Mouse (Mus musculus) ZHBTc4 (cell line): ENCODE measurements around the gene Prdm13.

Experiments used
- DNase-seq: peaks from one replicate; pipeline ENCODE4 v3.0.0-alpha.2; 2011; ENCODE audit warnings: low read depth, low spot score

Prdm13 gene

DNA sequence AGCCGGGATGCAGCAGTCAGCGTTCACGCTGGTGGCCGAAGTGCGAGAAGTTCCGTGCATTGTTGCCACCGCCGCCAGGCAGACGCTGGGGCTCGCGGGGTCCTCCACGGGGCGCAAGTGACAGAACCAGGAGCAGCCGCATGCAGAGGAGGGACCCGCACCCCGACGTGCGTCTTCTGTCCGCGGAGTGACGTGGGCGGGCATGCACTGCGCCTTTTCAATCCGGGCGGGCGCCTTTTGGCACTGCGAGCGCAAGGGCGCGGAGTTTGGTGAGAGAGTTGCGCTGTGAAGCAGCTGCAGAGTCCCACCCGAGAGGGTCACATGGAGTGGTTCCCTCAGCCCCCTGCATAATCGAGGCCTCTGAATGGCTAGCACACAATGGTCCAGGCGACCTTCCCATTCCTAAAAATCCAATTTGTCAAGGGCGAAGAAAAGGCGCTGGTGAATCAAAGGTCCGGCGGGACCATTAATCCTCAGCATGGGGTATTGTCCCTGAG, at the start of gene Prdm13:
Gene Prdm13 (minus strand): TSS at position 369 of the 497 bp plus-strand sequence.
- peak; percentile 46 for DNase-seq

DNA sequence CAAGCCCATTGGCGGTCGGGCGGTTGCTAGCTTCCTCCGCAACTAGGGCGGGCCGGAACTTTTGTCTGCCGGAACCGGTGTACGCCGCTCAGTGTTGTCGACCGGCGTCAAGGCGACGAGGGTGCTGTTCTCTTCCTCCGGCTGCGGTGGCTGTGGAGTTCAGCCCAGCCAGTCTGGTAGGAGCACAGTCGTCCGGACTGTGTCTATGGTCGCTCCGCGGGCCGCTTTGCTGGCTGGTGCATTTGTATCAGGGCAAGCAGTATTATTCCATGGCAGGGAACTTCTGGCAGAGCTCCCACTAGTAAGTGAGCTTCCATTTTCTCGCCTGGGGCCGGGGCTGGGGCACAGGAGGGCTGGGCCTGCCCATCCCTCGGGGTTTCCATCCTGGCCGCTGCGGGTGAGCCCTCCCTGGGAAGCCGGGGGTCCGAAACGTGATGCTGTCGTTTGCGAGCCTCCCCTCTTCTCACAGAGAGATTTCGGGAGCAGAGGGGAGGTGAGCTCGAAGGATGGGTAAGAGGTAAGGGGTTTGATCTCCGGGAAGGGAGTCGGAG, 41.9 kb upstream of the Prdm13 start, which contains the start of gene Ccnc:
Gene Ccnc (plus strand): TSS at position 87 of the 551 bp plus-strand sequence.
- DNase-seq, result peak; percentile 97

DNA sequence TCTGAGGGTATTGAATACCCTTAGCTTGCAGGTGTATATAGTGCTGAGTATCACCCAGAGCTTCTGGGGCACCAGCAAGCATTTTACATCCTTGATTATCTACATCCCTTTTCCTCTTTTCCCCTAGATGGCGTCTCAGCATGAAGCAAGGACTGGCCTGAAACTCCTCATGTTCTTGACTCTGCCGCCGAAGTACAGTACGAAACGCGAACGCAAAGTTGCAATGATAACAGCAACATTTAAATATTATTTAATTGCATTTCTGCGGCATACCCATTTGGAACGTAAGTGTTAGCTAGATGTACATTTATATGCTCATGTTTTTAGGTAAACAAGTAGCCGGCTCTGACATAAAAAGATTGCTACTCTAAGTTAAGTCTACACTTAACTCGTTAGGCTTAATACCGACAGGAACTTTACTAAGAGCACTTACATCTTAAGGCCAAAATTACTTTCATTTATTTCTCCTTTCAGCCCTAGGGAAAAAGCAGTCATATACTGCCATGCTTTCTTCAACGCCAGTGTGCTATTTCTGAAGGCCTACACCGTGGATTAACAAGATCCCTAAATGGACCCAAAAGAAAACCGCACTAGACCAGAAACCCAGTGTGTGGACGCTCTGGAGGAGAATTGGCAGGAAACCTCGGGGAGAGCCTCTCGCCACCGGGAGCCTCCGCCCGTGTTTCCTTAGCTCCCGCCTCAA, 41.3 kb upstream of the Prdm13 start:
- peak; percentile 78 for DNase-seq

DNA sequence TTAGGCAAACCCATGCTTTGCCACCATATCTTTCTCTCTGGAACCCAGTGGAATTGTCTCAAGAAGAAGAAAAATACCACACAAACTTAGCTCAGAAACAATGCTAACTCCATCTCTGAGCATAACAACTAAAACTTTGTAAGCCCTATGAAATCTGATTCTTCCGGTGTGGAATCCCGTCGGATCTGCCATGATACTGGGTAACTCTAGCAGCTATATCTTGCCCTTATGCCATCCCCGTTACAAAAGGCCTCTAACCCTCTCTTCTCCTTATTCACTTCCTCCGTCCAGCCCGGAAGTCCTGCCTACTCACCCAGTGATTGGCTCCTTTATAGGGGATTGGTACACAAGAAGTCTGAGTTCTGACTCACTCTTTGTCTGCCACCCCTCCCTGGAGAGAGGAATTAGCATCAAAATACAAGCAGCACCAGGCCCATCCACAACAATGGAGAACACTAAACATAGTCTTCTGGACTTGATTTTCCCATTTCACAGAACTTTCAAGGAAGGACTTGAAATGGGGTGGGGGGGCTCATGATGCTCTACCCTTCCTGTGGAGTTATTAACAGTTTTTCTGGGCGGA, 37.1 kb upstream of the Prdm13 start:
- peak; percentile 96 for DNase-seq

DNA sequence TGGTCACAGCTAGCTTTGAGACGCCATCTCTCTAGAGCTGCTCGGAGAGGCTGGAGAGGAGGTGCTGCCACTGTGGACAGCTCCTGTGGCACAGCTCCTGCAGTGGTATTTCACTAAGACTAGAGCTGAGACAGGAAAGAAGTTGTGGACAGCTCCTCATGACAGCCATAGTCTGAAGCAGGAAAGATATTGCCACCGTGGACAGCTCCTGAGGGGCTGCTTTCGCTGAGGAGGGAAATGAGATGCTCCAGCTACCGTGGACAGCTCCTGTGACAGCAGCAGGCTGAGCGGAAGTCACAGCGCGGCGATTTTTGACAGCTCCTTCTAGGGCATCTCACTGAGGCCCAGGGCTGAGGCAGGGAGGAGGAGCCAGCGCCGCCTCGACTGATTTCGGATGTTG, 26.4 kb upstream of the Prdm13 start:
- peak; percentile 97 for DNase-seq

DNA sequence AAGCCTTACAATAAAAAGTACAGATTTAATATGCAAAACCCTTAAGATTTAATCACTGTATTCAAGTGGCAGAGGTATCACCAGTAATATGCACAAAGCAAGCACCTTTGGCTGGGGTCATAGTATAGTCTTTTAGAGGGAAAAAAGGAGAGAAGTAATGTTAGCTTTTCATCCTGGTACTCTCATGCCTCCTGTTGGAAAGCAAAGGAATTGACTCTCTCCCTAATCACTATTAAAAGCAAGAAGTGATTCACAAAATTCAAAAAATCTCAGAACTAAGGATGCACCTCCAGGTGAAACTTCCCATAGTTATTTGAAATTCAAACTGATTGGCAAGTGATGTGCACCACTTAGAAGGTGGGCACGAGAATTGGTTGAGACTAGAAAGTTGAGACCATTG, 19.3 kb upstream of the Prdm13 start:
- no peak for DNase-seq

DNA sequence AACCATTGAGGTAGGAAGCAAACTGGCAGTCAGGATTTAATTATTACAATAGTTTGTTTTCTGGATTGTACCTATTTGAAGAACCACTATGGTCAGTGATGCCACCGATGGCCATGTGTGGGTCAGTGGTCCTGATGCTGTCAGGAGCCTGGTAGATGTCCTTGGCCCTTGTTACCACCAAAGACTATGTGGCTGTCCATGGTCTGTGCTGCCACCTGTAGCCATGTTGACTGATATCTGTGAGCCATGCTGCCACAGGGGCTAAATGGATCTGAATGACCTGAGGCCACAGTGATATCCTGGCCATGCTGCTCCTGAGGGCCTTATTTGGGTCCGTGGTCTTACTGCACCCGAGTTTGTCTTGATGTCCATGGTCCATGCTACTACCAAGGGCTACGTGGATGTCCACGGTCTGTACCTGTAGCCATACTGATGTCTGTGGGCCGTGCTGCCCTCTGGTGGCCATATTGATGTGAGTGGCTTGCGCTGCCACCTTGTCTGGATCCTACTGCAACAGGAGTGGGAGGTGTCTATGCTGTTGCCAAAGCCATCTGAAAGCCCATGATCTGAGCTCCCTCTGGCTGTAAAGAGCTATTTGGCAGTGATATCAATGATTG, 10.0 kb upstream of the Prdm13 start:
- DNase-seq, result peak; percentile 86

DNA sequence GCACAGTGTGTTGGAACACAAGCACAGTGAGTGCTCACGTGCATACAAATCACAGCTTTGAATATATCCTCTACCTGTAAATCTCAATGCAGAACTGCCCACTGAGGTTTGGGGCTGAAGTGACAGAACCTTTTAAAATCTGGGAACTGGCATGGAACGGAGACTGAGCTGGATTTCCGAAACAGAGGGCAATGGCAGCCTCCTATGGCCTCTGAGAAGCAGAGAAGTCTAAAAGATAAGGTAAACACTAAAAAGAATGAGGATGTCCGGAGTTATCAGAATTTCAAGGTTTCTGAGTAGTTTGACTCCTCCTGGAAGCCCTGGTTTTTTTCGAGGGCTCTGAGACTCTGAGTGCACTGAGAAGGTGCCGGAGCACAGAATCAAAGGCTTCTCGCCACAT, 4.5 kb upstream of the Prdm13 start:
- DNase-seq, result no peak

DNA sequence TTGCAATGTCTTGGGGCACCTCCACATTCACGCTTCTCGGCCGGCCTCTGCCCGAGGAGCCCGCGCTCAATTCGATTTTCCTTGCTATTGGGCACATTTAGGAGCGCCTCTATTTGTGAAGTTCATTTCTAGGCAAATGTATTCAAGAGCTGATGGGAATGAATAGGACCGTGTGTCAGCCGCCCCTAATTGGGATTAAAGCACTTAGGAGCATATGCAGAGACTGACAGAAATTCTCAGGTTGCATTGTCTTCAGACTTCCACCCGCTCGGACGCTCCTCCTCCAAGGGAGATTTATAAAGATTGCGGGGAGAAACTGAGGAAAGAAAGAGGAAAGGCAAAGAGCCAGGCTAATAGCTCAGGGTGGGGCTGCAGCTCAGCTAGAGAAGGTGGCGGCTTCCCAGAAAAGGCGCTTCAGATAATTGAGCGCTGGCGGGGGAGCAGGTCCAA, 3.8 kb upstream of the Prdm13 start:
- DNase-seq, result peak; percentile 26

DNA sequence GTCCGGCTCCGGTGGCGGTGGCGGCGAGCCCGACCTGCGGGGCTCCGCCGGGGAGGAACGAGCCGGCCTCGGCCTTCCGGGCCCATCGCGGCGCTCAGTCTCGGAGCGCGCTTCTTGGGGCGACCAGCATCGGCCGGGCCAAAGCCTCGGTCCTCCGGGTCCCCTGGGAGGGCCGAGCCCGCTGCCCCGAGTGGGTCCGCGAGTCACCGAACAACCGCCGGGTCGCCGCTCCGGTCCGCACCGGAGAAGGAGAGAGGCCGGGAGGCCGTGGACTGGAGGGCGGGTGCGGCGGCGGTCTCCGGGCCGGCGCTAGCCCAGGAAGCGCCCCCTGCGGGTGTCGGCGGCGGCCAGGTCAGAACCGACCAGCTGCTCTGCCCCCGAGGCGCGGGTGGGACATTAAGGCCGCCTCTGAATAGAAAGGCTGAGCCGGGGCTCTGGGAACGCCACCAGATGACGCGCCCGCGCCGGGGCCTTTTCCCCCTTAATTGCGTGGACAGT, 3.0 kb upstream of the Prdm13 start:
- peak; percentile 76 for DNase-seq

DNA sequence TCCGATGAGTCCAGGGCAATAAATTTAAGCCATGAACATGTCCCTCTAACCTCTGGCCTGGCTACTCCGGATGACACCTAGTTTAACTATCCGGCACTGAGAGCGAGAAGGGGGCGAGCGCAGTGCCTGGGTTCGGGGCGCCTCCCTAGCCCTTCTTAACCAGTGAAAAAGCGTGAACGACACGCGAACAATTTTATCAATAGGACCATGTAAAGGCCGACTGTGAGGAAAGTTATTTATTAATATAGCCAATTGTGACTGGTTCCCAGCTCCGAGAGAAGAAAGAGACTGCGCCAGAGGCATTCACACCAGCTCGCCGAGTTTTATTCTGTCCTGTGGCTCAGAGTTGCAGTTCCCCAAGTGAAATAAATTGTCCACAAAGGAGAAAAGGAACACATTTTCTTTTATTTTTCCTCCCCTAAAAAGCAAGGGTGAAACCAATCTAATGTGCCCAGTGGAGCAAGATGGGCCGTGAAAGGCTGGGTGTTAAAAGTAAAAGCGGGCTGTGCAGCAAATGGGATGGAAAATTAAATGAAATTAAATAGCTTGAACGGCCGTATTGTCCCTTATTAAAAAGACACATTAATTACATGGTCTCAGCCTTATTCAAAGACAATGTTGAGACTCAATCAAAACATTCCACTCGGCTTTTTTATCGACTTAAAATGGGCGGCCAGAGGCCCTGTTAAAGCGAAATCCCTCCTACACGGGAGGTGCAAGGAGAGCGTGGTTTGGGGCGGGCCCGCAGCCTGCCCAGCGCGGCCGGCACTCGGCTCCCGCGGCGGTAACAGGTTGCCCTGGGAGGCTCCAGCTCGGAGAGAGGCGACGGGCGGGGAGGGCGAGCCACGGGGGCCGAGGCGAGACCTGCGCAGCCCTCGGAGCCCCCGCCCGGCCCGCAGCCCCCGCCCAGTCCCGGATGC, 2.3 kb upstream of the Prdm13 start:
- DNase-seq, result peak; percentile 63

DNA sequence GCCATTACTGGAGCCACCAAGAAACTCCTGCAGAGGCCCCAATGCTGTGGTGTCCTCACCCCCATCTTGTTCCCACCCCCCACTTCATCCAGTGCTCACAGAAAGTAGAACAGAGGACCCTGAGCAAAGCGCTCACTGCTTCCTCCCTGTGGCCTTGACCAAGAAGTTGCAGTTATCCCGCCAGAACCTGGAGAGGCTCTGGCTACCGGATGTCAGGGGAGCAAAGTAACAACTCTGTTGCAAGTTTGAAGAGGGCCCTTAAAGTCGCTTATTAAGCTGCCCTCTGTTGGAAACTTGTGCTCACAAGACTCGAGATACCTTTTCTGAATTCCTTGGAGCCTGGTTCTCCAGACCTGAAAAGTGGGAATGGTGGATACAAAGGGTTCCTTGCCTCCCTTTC, 1.2 kb upstream of the Prdm13 start:
- DNase-seq, result peak; percentile 53

DNA sequence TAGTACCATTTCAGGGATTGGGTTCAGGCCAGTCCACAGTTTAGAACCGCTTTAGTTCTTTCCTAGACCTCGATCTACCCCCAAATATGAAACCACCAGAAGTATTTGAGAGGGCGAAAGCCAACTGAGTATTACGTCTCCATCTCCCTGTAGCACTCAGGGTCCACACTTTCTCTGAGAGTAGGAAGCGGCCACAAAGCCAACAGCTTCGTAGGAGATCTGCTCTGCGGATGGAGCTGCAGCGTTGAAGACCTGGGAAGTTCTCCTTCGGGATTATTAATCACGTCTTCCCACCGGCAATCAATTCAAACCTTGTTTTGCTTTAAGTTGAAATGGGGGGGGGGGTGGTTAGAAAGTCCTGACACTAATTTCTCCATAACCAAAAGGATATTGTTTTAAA, 653 bp upstream of the Prdm13 start:
- DNase-seq, result no peak

DNA sequence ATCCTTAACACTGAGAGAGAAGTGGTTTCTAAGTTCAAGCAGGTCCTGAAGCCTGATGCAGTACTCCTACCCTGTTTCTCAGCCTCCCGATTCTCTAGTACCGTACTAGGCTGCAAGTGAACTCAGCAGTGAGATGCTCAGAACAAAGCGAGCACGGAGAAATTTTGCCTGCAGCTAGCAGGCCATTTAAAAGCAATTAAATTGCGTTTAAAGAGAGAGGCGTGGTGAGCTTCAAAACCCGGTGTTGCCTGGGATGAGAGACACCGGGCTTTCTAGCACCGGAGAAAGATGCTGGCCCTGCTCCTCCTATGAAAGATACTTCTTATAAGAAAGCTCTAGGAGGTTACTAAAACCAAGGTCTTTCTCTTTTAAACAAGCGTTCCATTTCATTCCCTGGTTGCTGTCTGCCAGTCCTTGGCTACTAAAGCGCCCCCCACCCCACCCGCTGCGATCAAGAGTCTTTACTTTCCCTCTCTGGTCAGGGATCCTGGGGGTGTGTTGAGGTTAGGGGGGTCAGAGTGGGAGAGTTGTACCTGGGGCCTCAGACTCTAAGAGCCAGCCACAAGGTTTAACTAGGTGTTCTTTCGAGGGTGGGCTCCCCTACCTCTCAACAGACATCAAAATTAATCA, 1.3 kb downstream of the Prdm13 start:
- DNase-seq, result peak; percentile 33

DNA sequence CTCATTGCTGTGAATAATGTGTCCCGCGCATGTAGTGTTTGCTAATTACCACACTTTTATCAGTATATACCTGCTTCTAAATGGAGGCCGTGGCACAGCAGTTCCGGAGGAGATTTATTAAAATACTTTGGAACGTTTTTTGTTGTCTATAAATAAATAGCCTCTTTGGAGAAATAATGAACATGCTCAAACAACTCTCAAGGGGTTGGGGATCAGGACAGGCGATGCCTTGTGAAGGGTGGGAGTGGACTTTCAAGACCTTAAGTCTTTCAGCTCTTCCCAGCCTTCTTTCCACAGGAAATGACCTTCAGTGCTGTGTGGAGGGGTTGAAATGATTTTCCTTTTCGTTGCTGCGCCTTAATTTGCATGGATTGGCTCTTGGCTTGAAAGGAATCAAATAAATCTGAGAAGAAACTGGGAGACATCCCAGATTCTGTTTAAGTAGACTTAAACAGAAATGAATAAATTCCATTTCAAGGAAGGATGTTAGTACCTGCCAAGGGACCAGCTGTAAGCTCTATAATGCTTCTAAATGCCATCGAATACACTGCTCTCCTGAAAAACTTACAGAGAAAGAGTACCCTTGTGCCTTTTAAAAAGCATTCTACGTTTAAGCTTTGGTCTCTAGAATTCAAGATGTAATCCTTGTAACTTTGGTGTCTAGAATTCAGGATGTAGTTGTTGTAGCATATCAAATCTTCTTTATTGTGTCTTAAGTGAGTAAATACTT, 3.2 kb downstream of the Prdm13 start:
- DNase-seq, result no peak

DNA sequence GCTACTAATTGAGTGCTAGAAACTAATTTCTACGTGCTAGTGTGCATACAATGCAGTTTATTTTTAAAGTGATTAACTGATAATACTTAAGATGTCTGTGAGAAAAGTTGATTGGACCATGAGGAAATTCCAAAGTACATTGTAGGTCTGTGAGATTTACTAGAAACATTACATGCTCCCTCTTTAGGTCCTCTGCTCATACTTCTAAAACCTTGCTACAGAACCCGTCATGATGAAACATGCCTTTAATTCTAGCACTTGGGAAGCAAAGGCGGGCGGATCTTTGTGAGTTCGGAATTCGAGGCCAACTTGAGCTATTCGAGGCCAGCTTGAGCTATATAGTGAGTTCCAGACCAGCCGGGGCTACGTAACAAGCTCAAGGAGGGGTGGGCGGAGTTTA, 4.8 kb downstream of the Prdm13 start:
- peak; percentile 16 for DNase-seq

DNA sequence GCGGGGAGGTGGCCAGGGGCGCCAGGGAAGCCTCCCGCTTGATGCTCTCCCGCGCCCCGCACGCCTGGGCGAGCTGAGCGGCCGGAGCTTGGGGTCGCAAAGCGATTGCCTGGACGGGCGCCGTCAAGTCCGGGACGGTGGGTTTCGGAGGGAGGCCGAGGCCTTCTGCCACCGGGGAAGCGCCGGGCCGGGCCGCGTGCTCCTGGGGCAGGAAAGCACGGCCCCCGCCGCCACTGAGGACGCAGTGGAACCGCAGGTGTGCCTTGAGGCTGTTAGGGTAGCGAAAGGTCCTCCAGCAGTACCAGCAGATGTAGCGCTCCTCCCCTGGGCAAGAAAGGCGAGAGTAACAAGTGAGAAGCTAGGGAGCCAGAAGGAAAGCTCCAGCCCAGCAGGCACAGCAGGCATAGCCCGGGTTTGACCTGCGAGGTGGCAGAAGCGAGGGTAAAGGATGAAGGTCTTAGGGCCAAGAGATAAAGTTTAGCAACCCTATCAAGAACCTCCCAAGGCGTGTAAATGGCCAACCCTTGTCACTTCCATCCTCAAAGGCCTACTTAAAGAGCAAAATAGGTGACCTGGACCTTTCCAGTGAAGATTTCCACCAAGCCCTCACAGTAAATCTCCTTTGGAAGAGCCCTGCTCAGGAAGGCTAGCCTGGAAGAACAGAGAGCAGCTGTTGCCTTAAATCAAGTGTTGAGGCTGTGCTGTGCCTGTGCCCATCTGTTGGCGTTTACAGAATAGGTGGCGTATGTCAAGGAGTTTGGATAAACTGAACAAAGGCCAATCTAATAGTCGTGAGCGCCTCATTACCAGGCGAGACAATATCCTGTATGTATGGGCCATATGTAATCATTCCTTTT, 5.9 kb downstream of the Prdm13 start:
- DNase-seq, result no peak

DNA sequence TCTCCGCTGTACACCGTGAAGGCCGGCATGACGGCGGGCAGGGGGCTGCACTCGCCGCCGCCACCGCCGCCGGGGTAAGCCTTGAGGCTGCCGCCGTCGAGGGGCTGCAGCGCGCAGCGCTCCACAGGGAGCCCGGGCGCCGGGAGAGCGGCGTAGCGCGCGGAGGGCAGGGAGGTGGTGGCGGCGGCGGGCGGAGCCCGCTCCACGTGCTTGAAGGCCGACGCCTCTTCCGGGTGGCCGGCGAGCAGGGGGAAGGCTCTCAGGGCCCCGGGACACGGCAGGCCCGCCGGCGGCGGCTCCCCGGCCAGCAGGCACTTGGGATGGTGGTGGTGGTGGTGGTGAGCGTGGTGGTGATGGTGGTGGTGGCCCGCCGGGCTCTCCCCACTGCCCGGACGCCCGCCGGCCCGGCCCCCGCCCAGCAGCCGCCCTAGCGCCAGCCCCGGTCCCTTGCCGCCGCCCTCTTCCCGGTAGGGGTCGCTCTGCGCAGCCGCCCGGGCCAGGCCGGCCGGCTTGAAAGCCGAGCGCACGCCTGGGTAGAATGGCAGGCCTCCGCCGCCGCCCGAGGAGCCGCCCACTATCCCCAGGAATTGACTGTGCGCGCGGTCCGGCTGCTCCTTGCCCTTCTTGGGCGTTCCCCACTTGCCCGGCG, 6.7 kb downstream of the Prdm13 start:
- DNase-seq, result peak; percentile 90
